Mouse (Mus musculus): ENCODE measurements at regions not wholly inside any gene's neighbourhood (a gene's known extent, or its start where the extent isn't known, plus 50 kb on each side); places are given as distances from the start of the nearest gene placed in this dataset.

GRCm38 (mm10) chr17:14144082-14144481, 60.0 kb downstream of the Dact2 start:
- Histone ChIP-seq H3K4me1 (ENCODE audit: control insufficient read depth in 1 of 2, insufficient read depth in 2 of 2) (peaks cover 0 to 16% of the 10 kb centered on the region in 2 experiments; a peak in 2 of 4 replicates), H3K4me2 (ENCODE audit: insufficient read depth, low read depth, poor library complexity, severe bottlenecking) (no peak overlapping the region), H3K4me3 (replicated peaks in 1 of 3; ENCODE audit: low read depth in 2 of 3, low read length in 2 of 3, poor library complexity in 1 of 3) (no peak overlapping the region), H3K79me2 (replicated peaks; ENCODE audit: control insufficient read depth, extremely low read depth, insufficient read depth, poor library complexity, severe bottlenecking) (no peaks in the 10 kb centered on the region), H3K36me3 (replicated peaks in 1 of 2; ENCODE audit: control insufficient read depth in 1 of 2, insufficient read depth in 1 of 2, low read length in 1 of 2) (no peaks in the 10 kb centered on the region), H3K9ac (ENCODE audit: insufficient read depth, low read depth) (no peak overlapping the region), H3K9me3 (replicated peaks; ENCODE audit: low read length) (no peaks in the 10 kb centered on the region), H3K27ac (ENCODE audit: insufficient read depth, low read depth) (no peak overlapping the region), H3K27me3 (replicated peaks) (peaks cover 33% of the 10 kb centered on the region)
- TF ChIP-seq EP300 (IDR thresholded peaks at IDR 0.05; ENCODE audit: low read length) = no peak
- no peak for TF ChIP-seq E2F4 (IDR thresholded peaks at IDR 0.05; ENCODE audit: insufficient replicate concordance, low read depth, low read length)
- no peak for TF ChIP-seq RAD21 (IDR thresholded peaks at IDR 0.05; ENCODE audit: low read depth, low read length)
- TF ChIP-seq GABPA (IDR thresholded peaks at IDR 0.05; ENCODE audit: insufficient replicate concordance, low read depth, low read length) = no peak
- TF ChIP-seq NELFE (IDR thresholded peaks at IDR 0.05; ENCODE audit: low read depth, low read length) = no peak
- TF ChIP-seq JUND (conservative IDR thresholded peaks at IDR 0.05; ENCODE audit: low read depth, low read length) = no peak
- TF ChIP-seq MAZ (IDR thresholded peaks at IDR 0.05; ENCODE audit: low read depth, low read length) = no peak
- no peak for TF ChIP-seq POLR2AphosphoS2 (IDR thresholded peaks at IDR 0.05; ENCODE audit: low read depth, low read length)
- no peak for TF ChIP-seq UBTF (IDR thresholded peaks at IDR 0.05; ENCODE audit: low read depth, low read length)
- TF ChIP-seq SIN3A (IDR thresholded peaks at IDR 0.05; ENCODE audit: low read length) = no peak
- no peak for TF ChIP-seq MXI1 (IDR thresholded peaks at IDR 0.05; ENCODE audit: low read depth, low read length)
- TF ChIP-seq JUN (IDR thresholded peaks at IDR 0.05; ENCODE audit: insufficient read depth, low read depth, low read length) = no peak
- no peak for DNase-seq (ENCODE audit: extremely low read depth)
- in situ Hi-C loops (cut with MboI; ENCODE audit: low pct_ligation_motif_present, low pct_unique_long_range_greater_than_20kb, low sequenced_read_pairs) (no loop called here), dilution Hi-C loops (cut with MboI; ENCODE audit: extremely low pct_ligation_motif_present, extremely low pct_unique_long_range_greater_than_20kb, low sequenced_read_pairs) (no loop called here)

GRCm38 (mm10) chr17:14141669-14142068, 62.4 kb downstream of the Dact2 start:
- in situ Hi-C loops (cut with MboI; ENCODE audit: low pct_ligation_motif_present, low pct_unique_long_range_greater_than_20kb, low sequenced_read_pairs) (no loop called here), dilution Hi-C loops (cut with MboI; ENCODE audit: extremely low pct_ligation_motif_present, extremely low pct_unique_long_range_greater_than_20kb, low sequenced_read_pairs) (no loop called here)

More at GRCm38 (mm10) chr17:14141669-14142068, 62.4 kb downstream of the Dact2 start:
- Histone ChIP-seq H3K36me3 (replicated peaks in 1 of 2; ENCODE audit: control insufficient read depth in 1 of 2, insufficient read depth in 1 of 2, low read length in 1 of 2) (no peaks in the 10 kb centered on the region), H3K9me3 (replicated peaks; ENCODE audit: low read length) (no peaks in the 10 kb centered on the region), H3K27ac (ENCODE audit: insufficient read depth, low read depth) (no peak overlapping the region), H3K4me3 (replicated peaks in 1 of 3; ENCODE audit: low read depth in 2 of 3, low read length in 2 of 3, poor library complexity in 1 of 3) (no peak overlapping the region), H3K9ac (ENCODE audit: insufficient read depth, low read depth) (no peak overlapping the region), H3K79me2 (replicated peaks; ENCODE audit: control insufficient read depth, extremely low read depth, insufficient read depth, poor library complexity, severe bottlenecking) (no peaks in the 10 kb centered on the region), H3K4me2 (ENCODE audit: insufficient read depth, low read depth, poor library complexity, severe bottlenecking) (no peak overlapping the region), H3K4me1 (ENCODE audit: control insufficient read depth in 1 of 2, insufficient read depth in 2 of 2) (peaks cover 0 to 21% of the 10 kb centered on the region in 2 experiments; a peak in 2 of 4 replicates), H3K27me3 (replicated peaks) (peaks cover 34% of the 10 kb centered on the region)
- no peak for DNase-seq (ENCODE audit: extremely low read depth)
- TF ChIP-seq EP300 (IDR thresholded peaks at IDR 0.05; ENCODE audit: low read length) (no peak), CHD1 (IDR thresholded peaks at IDR 0.05; ENCODE audit: low read depth, low read length) (no peak), JUND (conservative IDR thresholded peaks at IDR 0.05; ENCODE audit: low read depth, low read length) (no peak), ZMIZ1 (IDR thresholded peaks at IDR 0.05; ENCODE audit: low read depth, low read length) (no peak), JUN (IDR thresholded peaks at IDR 0.05; ENCODE audit: insufficient read depth, low read depth, low read length) (no peak), TCF12 (IDR thresholded peaks at IDR 0.05; ENCODE audit: low read depth, low read length) (no peak), CTCF (conservative IDR thresholded peaks at IDR 0.05 in 1 of 2, IDR thresholded peaks at IDR 0.05 in 1 of 2; ENCODE audit: low read depth in 2 of 2, low read length in 2 of 2) (no peak), MAFK (IDR thresholded peaks at IDR 0.05; ENCODE audit: insufficient replicate concordance, low read length) (no peak), ELF1 (IDR thresholded peaks at IDR 0.05; ENCODE audit: low read depth, low read length) (no peak), USF1 (IDR thresholded peaks at IDR 0.05; ENCODE audit: low read depth, low read length) (no peak), MYC (IDR thresholded peaks at IDR 0.05; ENCODE audit: low read depth, low read length) (no peak), USF2 (conservative IDR thresholded peaks at IDR 0.05; ENCODE audit: low read depth, low read length) (no peak), UBTF (IDR thresholded peaks at IDR 0.05; ENCODE audit: low read depth, low read length) (no peak), GABPA (IDR thresholded peaks at IDR 0.05; ENCODE audit: insufficient replicate concordance, low read depth, low read length) (no peak), MEF2A (IDR thresholded peaks at IDR 0.05; ENCODE audit: borderline replicate concordance, low read depth, low read length) (no peak), E2F4 (IDR thresholded peaks at IDR 0.05; ENCODE audit: insufficient replicate concordance, low read depth, low read length) (no peak)

Data from CH12.LX (cell line).